ENCODE assay signal across 7 mouse cellular contexts in the genomic region with DNA sequence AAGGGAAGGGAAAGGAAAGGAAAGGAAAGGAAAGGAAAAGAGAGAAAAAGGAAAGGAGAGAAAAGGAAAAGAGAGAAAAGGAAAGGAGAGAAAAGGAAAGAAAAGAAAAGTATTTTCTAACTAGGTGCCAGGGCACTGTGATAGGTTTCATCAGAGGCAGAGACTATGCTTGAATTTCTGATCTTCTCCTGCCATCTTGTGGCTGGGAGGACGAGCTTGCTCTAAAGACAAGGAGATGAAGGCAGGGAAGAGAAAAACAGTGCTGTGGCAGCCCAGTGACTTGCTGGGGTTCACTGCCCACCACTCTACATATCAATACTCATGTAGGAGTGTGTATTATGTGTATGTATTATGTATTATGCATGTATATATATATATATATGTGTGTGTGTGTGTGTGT. TPM values are rescaled to one million over a fixed set of nuclear protein-coding genes. Genes with fewer than 3 reads are reported as not detected.
DNase-seq lines count a peak whose midpoint lies in the region; ATAC-seq and TF ChIP-seq lines count a peak whose summit lies in the region.

No protein-coding gene starts in this region.

- no peaks in the 10 kb centered on the region; the same call in 1 of the 2 replicates for H3K9me3 ChIP-seq in kidney, embryonic 14.5 days (ENCODE audit: control insufficient read depth, low read length)
- H3K9me3 ChIP-seq in ES-Bruce4 (replicated peaks; ENCODE audit: control insufficient read depth, insufficient read depth, low read length, poor library complexity, severe bottlenecking) = no peaks in the 10 kb centered on the region
- H3K9me3 ChIP-seq in limb, embryonic 14.5 days (ENCODE audit: control insufficient read depth, low read length) = no peaks in the 10 kb centered on the region
- peaks cover 5% of the 10 kb centered on the region; the same call in 1 of the 2 replicates for H3K9me3 ChIP-seq in heart, embryonic 11.5 days (replicated peaks; ENCODE audit: control insufficient read depth, low read length)

- H3K4me1 ChIP-seq in kidney, embryonic 14.5 days (ENCODE audit: control insufficient read depth, insufficient read depth, low read length) = peaks cover 2% of the 10 kb centered on the region; the same call in 1 of the 2 replicates
- H3K4me1 ChIP-seq in ES-Bruce4 (ENCODE audit: control insufficient read depth, insufficient read depth, low read length) = no peaks in the 10 kb centered on the region
- peaks cover 1% of the 10 kb centered on the region; the same call in 1 of the 2 replicates for H3K4me1 ChIP-seq in bone marrow, adult 2 months (ENCODE audit: control insufficient read depth, insufficient read depth, low read length)
- H3K4me1 ChIP-seq in limb, embryonic 14.5 days (ENCODE audit: control insufficient read depth, insufficient read depth, low read length) = no peaks in the 10 kb centered on the region
- peaks cover 4% of the 10 kb centered on the region; the same call in 1 of the 2 replicates for H3K4me1 ChIP-seq in heart, embryonic 11.5 days (ENCODE audit: control insufficient read depth, insufficient read depth, low read length)

- no peak overlapping the region for H3K4me3 ChIP-seq in kidney, embryonic 14.5 days (ENCODE audit: low read length)
- H3K4me3 ChIP-seq in ES-Bruce4 (ENCODE audit: low read depth, low read length) = no peak overlapping the region
- no peak overlapping the region for H3K4me3 ChIP-seq in bone marrow, adult 2 months (replicated peaks; ENCODE audit: control insufficient read depth, low read depth, low read length)
- H3K4me3 ChIP-seq in limb, embryonic 14.5 days (replicated peaks; ENCODE audit: low read length) = no peak overlapping the region
- H3K4me3 ChIP-seq in heart, embryonic 11.5 days (ENCODE audit: low read depth, low read length) = no peak overlapping the region

- H3K36me3 ChIP-seq in kidney, embryonic 14.5 days (ENCODE audit: control insufficient read depth, insufficient read depth, low read length) = no peaks in the 10 kb centered on the region
- no peaks in the 10 kb centered on the region for H3K36me3 ChIP-seq in ES-Bruce4 (ENCODE audit: control insufficient read depth, insufficient read depth, low read length, poor library complexity, severe bottlenecking)
- no peaks in the 10 kb centered on the region for H3K36me3 ChIP-seq in limb, embryonic 14.5 days (ENCODE audit: control insufficient read depth, insufficient read depth, low read length)
- H3K36me3 ChIP-seq in heart, embryonic 11.5 days (ENCODE audit: control insufficient read depth, insufficient read depth, low read length) = no peaks in the 10 kb centered on the region

- no peak for ATAC-seq in kidney, embryonic 14.5 days (ENCODE audit: low FRiP score, low TSS enrichment)
- no peak for ATAC-seq in limb, embryonic 14.5 days (ENCODE audit: low FRiP score, low read depth)
- no peak for ATAC-seq in heart, embryonic 11.5 days (replicated peaks; ENCODE audit: insufficient number of reproducible peaks, low FRiP score, low TSS enrichment)

- peak; percentile 44 for DNase-seq in kidney, adult 9 months
- DNase-seq in limb, embryonic 14.5 days (ENCODE audit: low spot score) = peak; percentile 73
- peak; percentile 57 for DNase-seq in skeletal muscle tissue, adult 2 months (ENCODE audit: low read depth, low spot score)

- H3K9ac ChIP-seq in kidney, embryonic 14.5 days (ENCODE audit: low read depth, low read length) = no peak overlapping the region
- H3K9ac ChIP-seq in ES-Bruce4 (ENCODE audit: low read depth, poor library complexity, severe bottlenecking) = no peak overlapping the region
- H3K9ac ChIP-seq in limb, embryonic 14.5 days (ENCODE audit: low read depth, low read length, severe bottlenecking) = no peak overlapping the region
- no peak overlapping the region for H3K9ac ChIP-seq in heart, embryonic 11.5 days (ENCODE audit: low read depth, low read length)

- no peak for TF ChIP-seq EP300 in ES-Bruce4 (IDR thresholded peaks at IDR 0.05; ENCODE audit: insufficient read depth, low read depth, low read length)

- H3K27me3 ChIP-seq in kidney, embryonic 14.5 days (ENCODE audit: control insufficient read depth, insufficient read depth, low read length) = no peaks in the 10 kb centered on the region
- H3K27me3 ChIP-seq in ES-Bruce4 (ENCODE audit: control insufficient read depth, insufficient read depth, low read length, poor library complexity, severe bottlenecking) = no peaks in the 10 kb centered on the region
- no peaks in the 10 kb centered on the region for H3K27me3 ChIP-seq in limb, embryonic 14.5 days (ENCODE audit: control insufficient read depth, insufficient read depth, low read length)
- H3K27me3 ChIP-seq in heart, embryonic 11.5 days (ENCODE audit: control insufficient read depth, insufficient read depth, low read length) = no peaks in the 10 kb centered on the region

- no peak for TF ChIP-seq POLR2A in ES-Bruce4 (IDR thresholded peaks at IDR 0.05; ENCODE audit: insufficient read depth, low read length)
- TF ChIP-seq POLR2A in bone marrow, adult 2 months (IDR thresholded peaks at IDR 0.05; ENCODE audit: borderline replicate concordance, control insufficient read depth, low read depth, low read length) = no peak
- TF ChIP-seq POLR2A in limb, embryonic 14.5 days (IDR thresholded peaks at IDR 0.05; ENCODE audit: borderline replicate concordance, extremely low read depth, insufficient read depth, insufficient read length) = no peak

- H3K4me2 ChIP-seq in kidney, embryonic 14.5 days (replicated peaks; ENCODE audit: low read depth, low read length) = no peak overlapping the region
- no peak overlapping the region for H3K4me2 ChIP-seq in limb, embryonic 14.5 days (replicated peaks; ENCODE audit: low read depth, low read length, severe bottlenecking)
- no peak overlapping the region for H3K4me2 ChIP-seq in heart, embryonic 11.5 days

- WGBS in kidney, embryonic 14.5 days = 0% methylated on average over 1 of the region's 1 CpGs
- WGBS in bone marrow, adult 2 months = 11% methylated on average over 1 of the region's 1 CpGs
- 0% methylated on average over 1 of the region's 1 CpGs for WGBS in limb, embryonic 14.5 days
- 0% methylated on average over 1 of the region's 1 CpGs for WGBS in heart, embryonic 11.5 days (ENCODE audit: insufficient replicate concordance)

- no peak overlapping the region for H3K27ac ChIP-seq in kidney, embryonic 14.5 days (ENCODE audit: low read depth, low read length)
- H3K27ac ChIP-seq in ES-Bruce4 (ENCODE audit: insufficient read depth, low read length) = no peak overlapping the region
- H3K27ac ChIP-seq in bone marrow, adult 2 months (ENCODE audit: control insufficient read depth, insufficient read depth, low read depth, low read length, poor library complexity) = no peak overlapping the region
- H3K27ac ChIP-seq in limb, embryonic 14.5 days (replicated peaks; ENCODE audit: low read depth, low read length) = no peak overlapping the region
- H3K27ac ChIP-seq in heart, embryonic 11.5 days (ENCODE audit: low read depth, low read length) = no peak overlapping the region

- peak; percentile 25 for TF ChIP-seq CTCF in ES-Bruce4 (IDR thresholded peaks at IDR 0.05; ENCODE audit: low read depth, low read length)
- TF ChIP-seq CTCF in bone marrow, adult 2 months (IDR thresholded peaks at IDR 0.05; ENCODE audit: control insufficient read depth, insufficient read depth, low read length) = peak; percentile 39; the same call in 1 of the 2 replicates

RNA-seq across cellular contexts. Expression of a gene that starts 18.5 kb away (rescaled TPM):
- polyA plus RNA-seq in kidney, embryonic 14.5 days (2014; fragmentation: Nextera tagmentation; extraction: Ambion mirVana) = 8.2 and 10.2 TPM in 2 replicates
- polyA plus RNA-seq in ES-Bruce4 (2011; ENCODE audit: insufficient read depth, insufficient read length, low read depth, missing spikeins) = 42.1 and 44.9 TPM in 2 replicates
- 34.9 and 51.5 TPM in 2 replicates for polyA plus RNA-seq in bone marrow, adult 2 months (2011; ENCODE audit: insufficient read depth, insufficient read length, low replicate concordance, missing spikeins)
- 16.6 and 23.4 TPM in 2 replicates for polyA plus RNA-seq in limb, embryonic 14.5 days (2012; rRNA removed)
- polyA plus RNA-seq in limb, embryonic 14.5 days (2014; fragmentation: Nextera tagmentation; extraction: Ambion mirVana) = 10.8 and 11.7 TPM in 2 replicates
- polyA plus RNA-seq in heart, embryonic 11.5 days (2014; fragmentation: Nextera tagmentation; extraction: Ambion mirVana) = 5.2 and 7.3 TPM in 2 replicates
